Mouse (Mus musculus) layer of hippocampus, postnatal 36 days (tissue): ENCODE results near the gene Nop53. TPM values are rescaled to one million over a fixed set of nuclear protein-coding genes. Genes with fewer than 3 reads are reported as not detected.

Experiments
- DNase-seq, 2 experiments: peaks; one replicate each; pipeline ENCODE4 v3.0.0; 2022
- total RNA-seq, 2 experiments: library from RNA; stranded (reverse); gene quantifications; 2 replicates each; pipeline ENCODE4 v1.2.3; 2021

Nop53 gene
- total RNA-seq, 2 experiments from 2014 or later, result 112 to 113 TPM

- no peak for DNase-seq
Measured at GRCm38 (mm10) chr7:15956143-15956542, 10.3 kb upstream of the Nop53 start.

- DNase-seq, result no peak
Measured at GRCm38 (mm10) chr7:15955509-15955908, 9.6 kb upstream of the Nop53 start.

GRCm38 (mm10) chr7:15954978-15955443 lies 9.1 kb upstream of the Nop53 start:
- DNase-seq, result no peak

GRCm38 (mm10) chr7:15954436-15954835 lies 8.6 kb upstream of the Nop53 start:
- no peak for DNase-seq

GRCm38 (mm10) chr7:15953307-15954074 lies 7.6 kb upstream of the Nop53 start:
- no peak for DNase-seq

GRCm38 (mm10) chr7:15952416-15952815 lies 6.5 kb upstream of the Nop53 start:
- DNase-seq, result no peak

- no peak for DNase-seq
Measured at GRCm38 (mm10) chr7:15950008-15950407, 4.1 kb upstream of the Nop53 start.

- no peak for DNase-seq
Measured at GRCm38 (mm10) chr7:15949216-15949790, 3.4 kb upstream of the Nop53 start.

GRCm38 (mm10) chr7:15948381-15948941 lies 2.6 kb upstream of the Nop53 start:
- DNase-seq, result peak; percentile 42 to 62

GRCm38 (mm10) chr7:15947653-15948260 lies 1.9 kb upstream of the Nop53 start:
- no peak for DNase-seq

GRCm38 (mm10) chr7:15945211-15945610 lies 663 bp downstream of the Nop53 start:
- no peak for DNase-seq

- no peak for DNase-seq
Measured at GRCm38 (mm10) chr7:15944311-15944710, 1.6 kb downstream of the Nop53 start.

- DNase-seq, result no peak
Measured at GRCm38 (mm10) chr7:15938621-15939020, 7.3 kb downstream of the Nop53 start.

GRCm38 (mm10) chr7:15937491-15937890 lies 8.4 kb downstream of the Nop53 start:
- no peak for DNase-seq

- DNase-seq, result peak; percentile 54 to 61
Measured at GRCm38 (mm10) chr7:15933437-15934359, 12.2 kb downstream of the Nop53 start.

GRCm38 (mm10) chr7:15931635-15932034 lies 14.2 kb downstream of the Nop53 start:
- DNase-seq, result no peak

- DNase-seq, result no peak
Measured at GRCm38 (mm10) chr7:15930543-15930942, 15.3 kb downstream of the Nop53 start.

- DNase-seq, result no peak
Measured at GRCm38 (mm10) chr7:15929910-15930309, 16.0 kb downstream of the Nop53 start.

GRCm38 (mm10) chr7:15922220-15922773 lies 23.6 kb downstream of the Nop53 start, which contains the start of gene Selenow:
Gene Selenow, minus strand, starts transcription at chr7:15922402.
- peak; percentile 92 for DNase-seq

GRCm38 (mm10) chr7:15921796-15922195 lies 24.1 kb downstream of the Nop53 start:
- peak in 1 of 2 experiments; percentile 38 for DNase-seq

GRCm38 (mm10) chr7:15920645-15921190 lies 25.2 kb downstream of the Nop53 start:
- DNase-seq, result peak in 1 of 2 experiments; percentile 36
